Mouse (Mus musculus) urinary bladder, postnatal 14 days (tissue): ENCODE results near the gene Bbx.

Experiments used
- DNase-seq: peaks from one replicate; pipeline ENCODE4 v3.0.0; 2021; ENCODE audit warnings: low spot score

Bbx gene

GRCm38 (mm10) chr16:50432062-50432878 is at the start of gene Bbx:
TSS of gene Bbx (minus strand) at chr16:50432390.
- DNase-seq: peak; percentile 93

GRCm38 (mm10) chr16:50481892-50482291 is 49.7 kb upstream of the Bbx start:
- DNase-seq: no peak

- DNase-seq: no peak
These were observed 49.2 kb upstream of the Bbx start for GRCm38 (mm10) chr16:50481341-50481740.

- DNase-seq: no peak
These were observed 46.5 kb upstream of the Bbx start for GRCm38 (mm10) chr16:50478695-50479094.

- no peak for DNase-seq
These were observed 45.4 kb upstream of the Bbx start for GRCm38 (mm10) chr16:50477628-50478027.

GRCm38 (mm10) chr16:50462226-50462870 is 30.2 kb upstream of the Bbx start:
- peak; percentile 5 for DNase-seq

- no peak for DNase-seq
These were observed 27.0 kb upstream of the Bbx start for GRCm38 (mm10) chr16:50459146-50459545.

- DNase-seq: no peak
These were observed 23.9 kb upstream of the Bbx start for GRCm38 (mm10) chr16:50456053-50456452.

GRCm38 (mm10) chr16:50449086-50449485 is 16.9 kb upstream of the Bbx start:
- no peak for DNase-seq

- DNase-seq: no peak
These were observed 12.8 kb upstream of the Bbx start for GRCm38 (mm10) chr16:50445014-50445413.

- DNase-seq: no peak
These were observed 6.6 kb upstream of the Bbx start for GRCm38 (mm10) chr16:50438816-50439215.

GRCm38 (mm10) chr16:50437788-50438187 is 5.6 kb upstream of the Bbx start:
- DNase-seq: no peak

- DNase-seq: no peak
These were observed 5.1 kb upstream of the Bbx start for GRCm38 (mm10) chr16:50437331-50437730.

GRCm38 (mm10) chr16:50431011-50431981 is 894 bp downstream of the Bbx start:
- peak; percentile 45 for DNase-seq

- no peak for DNase-seq
These were observed 1.7 kb downstream of the Bbx start for GRCm38 (mm10) chr16:50430515-50430877.

- peak; percentile 37 for DNase-seq
These were observed 2.3 kb downstream of the Bbx start for GRCm38 (mm10) chr16:50429692-50430514.

GRCm38 (mm10) chr16:50428871-50429691 is 3.1 kb downstream of the Bbx start:
- peak; percentile 10 for DNase-seq

- no peak for DNase-seq
These were observed 12.1 kb downstream of the Bbx start for GRCm38 (mm10) chr16:50420130-50420529.

GRCm38 (mm10) chr16:50415406-50415805 is 16.8 kb downstream of the Bbx start:
- DNase-seq: no peak

GRCm38 (mm10) chr16:50402851-50403250 is 29.3 kb downstream of the Bbx start:
- DNase-seq: no peak

GRCm38 (mm10) chr16:50399775-50400174 is 32.4 kb downstream of the Bbx start:
- DNase-seq: no peak
